Mouse (Mus musculus) cerebellum, postnatal 14 days (tissue): ENCODE measurements around the gene Rusc2.

ENCODE experiments used
- DNase-seq, 2 experiments: peaks; one replicate each; pipeline ENCODE4 v3.0.0; 2021; ENCODE audit warnings: mixed read lengths in 2 of 2

Gene Rusc2

DNA sequence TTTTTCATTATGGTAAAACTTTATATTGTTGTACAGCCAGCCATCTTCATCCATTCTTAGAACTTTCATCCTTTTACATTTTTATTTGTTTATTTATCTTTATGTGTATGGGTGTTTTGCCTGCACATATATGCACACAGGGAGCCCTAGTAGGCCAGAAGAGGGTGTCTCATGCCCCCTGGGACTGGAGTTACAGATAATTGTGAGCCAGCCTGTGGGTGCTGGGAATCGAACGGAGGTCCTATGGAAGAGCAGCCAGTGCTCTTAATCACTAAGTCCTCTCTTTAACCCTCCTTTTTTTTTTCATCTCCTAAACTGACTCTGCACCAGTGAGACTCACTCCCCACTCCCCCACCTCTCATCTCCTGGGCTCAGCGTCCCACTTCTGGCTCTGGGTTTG lies 2.8 kb downstream of the Rusc2 start:
- DNase-seq: no peak

DNA sequence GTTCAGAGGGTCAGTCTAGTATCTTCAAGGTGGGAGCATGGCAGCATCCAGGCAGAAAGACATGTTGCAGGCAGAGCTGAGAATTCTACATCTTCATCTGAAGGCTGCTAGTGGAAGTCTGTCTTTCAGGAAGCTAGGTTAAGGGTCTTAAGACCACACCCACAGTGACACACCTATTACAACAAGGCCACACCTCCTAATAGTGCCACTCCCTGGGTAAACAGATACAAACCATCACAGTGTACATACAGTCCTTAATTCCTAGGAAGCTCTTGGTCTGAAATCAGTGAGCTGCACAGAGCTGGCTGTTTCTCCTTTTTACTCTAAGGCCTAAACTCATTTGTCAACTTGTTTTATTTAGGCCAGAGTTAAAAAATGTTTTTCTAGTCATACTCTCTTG lies 5.2 kb downstream of the Rusc2 start:
- no peak for DNase-seq

DNA sequence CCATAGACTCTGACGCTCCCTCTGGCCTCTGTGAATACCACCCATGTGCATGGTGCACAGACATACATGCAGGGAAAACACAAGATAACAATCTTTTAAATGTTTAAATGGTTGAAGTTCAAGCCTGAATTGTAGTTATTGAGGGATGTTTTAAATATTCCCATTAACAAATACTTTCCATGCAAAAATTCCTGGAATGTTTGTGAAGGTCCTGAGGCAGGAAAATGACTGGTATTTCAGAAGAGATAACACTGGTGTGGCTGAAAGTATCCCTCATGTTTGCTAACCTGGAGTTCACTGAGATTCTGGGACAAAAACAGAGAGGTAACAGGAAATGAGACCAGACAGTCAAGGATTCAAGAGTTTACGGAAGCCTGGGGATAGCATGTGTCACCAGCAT lies 7.6 kb downstream of the Rusc2 start:
- no peak for DNase-seq

DNA sequence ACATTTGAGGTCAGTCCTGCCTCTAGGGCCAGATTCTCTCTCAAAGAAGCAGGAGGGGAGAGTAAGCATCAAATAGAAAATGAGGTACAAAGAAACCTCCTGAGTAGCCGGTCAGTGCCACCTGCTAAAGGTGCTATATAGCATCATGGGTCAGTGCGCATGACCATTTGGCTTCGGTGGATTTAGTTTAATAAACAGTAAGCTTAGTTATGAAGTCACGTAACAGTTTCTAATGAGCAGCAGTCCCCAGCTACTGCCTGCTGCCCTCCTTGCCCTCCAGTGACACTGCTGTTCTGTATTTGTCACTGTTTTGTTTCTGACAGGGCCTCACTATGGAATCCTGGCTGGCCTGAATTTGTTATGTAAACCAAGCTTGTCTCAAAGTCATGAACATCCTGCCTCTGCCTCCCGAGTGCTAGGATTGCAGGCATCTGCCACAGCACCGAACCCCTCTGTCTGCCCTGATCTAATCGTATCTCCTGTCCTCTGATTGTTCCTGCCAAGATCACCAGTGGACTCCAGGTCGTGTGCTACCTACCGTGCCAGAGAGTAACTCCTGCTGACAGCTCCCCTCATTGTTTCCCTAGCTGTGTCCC lies 8.2 kb downstream of the Rusc2 start:
- DNase-seq: no peak

DNA sequence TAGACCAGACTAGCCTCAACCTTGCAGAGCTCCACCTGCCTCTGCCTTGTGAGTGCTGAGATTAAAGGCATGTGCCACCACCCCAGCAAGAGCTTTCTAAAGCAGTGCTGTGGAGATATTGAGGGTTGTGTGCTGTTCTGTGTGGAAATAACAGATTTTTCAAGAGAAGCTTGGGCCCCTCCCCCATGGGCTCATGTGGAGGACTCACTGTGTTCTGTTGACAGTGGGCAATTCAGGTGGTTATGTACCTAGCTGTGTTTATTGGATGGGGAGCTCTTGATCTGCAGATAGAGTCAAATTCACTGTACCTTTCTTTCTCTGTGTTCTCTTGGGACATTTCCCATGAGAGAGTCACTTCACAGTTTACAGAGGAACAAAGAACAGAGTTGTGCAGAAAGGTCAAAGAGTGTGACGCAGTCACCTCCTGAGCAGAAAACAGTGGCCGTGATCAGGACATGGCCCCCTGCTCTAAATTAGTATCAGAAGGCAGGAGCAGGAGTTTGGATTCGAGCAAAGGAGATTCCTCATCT lies 9.8 kb downstream of the Rusc2 start:
- DNase-seq: no peak

DNA sequence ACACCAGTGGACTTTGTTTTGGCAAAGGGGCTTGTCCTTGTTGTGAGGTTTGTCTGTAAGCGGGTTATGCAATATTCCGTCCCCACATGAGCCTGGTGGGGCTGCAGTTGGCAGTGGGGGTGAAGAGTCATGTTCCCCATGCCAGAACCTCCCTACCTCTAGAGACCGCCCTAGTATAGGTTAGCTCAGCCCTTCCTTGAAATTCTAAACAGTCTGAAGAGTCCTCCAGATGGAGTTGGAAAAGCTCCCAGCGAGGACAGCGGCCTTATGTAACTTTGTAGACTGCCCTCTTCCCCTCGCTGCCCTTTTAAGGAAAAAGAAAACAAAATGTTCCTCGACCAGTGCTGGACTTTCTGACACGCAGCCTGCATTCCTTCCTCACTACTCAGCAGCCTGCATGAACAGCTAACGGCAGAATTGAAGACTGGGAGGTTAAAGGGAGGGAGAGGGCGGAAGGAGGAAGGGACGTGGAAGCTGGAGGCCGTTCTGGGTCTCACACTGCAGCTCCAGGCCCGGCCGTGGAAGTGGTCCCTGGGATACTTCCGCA lies 12.6 kb downstream of the Rusc2 start:
- no peak for DNase-seq

DNA sequence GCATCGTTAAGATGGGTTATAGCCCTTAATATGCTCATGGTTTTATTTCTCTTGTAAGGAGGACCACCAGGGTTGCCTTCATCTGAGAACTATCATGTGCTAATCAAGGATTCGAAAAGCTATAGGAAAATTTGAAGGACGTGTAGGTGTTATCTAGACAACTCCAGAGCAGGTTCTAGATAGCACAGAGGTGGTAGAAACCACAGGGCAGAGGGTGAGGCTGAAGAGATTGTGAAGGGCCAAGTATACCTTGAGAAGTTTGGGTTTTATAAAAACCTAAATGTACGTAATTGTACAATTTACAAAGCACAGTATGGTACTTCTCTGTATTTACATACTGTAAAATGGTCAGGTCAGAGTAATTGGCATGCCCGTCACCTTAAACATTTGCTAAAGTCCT lies 13.4 kb downstream of the Rusc2 start:
- DNase-seq: no peak

DNA sequence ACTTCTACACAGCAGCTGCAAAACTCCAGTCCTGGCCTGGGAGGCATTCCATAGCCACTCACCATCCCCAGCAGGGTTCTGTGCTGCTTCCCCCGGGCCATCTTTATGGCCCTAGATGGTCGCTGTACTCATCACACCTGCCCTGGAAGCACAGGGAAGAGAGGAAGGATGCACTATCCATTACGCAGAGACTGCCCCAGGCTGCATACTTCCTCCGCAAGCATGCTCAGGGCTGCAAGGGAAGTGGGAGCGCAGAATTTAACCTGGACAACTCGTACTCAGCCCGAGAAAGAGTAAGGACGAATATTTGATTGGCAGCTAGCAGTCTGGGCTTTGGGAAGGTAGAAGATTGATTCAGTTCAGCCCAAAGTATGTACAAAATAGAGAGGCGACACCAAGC lies 14.1 kb downstream of the Rusc2 start:
- DNase-seq: no peak

DNA sequence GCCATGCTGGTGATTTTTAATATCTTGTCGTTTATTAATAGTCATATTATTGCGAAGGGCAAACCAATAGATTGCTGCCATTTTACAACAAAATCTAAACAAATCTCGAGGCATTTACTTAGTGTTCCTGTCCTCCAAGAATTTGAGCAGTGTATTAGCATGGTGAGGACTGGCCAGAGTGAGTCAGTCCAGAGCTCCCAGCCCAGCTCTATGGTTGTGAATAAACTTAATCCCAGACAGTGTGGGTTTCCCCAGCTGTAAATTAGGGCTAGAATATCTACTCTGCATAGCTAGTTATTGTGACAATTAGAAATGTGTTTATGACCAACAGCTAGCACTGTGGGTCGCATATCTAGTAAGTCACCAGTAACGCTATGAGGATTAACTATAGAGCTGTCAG lies 14.6 kb downstream of the Rusc2 start:
- no peak for DNase-seq

DNA sequence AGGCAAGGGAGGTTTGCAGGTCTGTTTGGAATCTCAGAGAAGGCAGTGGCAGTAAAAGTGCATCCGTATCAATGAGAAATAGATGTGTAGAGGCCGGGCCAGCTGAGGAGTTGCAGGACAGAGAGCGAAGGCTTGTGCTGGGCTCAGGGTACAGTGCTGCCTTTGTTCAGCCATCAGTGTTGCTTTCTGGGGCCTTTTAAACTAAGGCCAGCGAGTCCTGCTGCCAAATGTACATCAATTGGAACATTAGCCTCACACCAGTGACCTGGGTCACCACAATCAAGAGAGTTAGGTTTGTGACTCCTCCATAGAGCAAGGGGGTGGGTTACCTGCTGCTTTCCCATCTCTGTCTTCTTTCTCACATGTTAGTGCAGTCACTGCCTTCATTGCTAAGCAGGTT lies 16.2 kb downstream of the Rusc2 start:
- DNase-seq: no peak

DNA sequence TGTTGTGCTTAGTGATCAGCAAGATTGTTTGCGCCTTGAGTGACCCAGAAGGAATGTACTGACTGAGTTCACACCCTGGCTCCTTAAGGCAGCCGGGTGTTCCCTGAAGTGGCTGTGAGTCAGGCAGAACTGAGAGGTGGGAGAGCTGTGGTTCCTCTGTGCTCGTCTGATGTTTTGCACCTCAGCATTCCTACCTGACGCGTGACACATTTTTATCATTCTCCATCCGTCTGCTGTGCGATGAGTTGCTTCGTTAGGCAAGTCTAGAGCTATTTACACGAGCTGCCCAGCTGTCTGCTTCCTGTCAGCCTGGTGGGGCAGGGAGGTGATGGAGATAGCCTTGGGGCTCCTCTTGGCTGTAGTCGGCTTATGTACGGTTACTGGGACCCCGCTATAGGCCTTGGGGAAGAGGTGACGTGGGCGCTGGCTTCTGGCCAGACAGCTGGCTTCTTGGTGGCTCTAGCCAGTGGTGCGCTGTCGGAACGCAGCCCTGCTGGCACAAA lies 17.1 kb downstream of the Rusc2 start:
- DNase-seq: peak in 1 of 2 experiments; percentile 57

DNA sequence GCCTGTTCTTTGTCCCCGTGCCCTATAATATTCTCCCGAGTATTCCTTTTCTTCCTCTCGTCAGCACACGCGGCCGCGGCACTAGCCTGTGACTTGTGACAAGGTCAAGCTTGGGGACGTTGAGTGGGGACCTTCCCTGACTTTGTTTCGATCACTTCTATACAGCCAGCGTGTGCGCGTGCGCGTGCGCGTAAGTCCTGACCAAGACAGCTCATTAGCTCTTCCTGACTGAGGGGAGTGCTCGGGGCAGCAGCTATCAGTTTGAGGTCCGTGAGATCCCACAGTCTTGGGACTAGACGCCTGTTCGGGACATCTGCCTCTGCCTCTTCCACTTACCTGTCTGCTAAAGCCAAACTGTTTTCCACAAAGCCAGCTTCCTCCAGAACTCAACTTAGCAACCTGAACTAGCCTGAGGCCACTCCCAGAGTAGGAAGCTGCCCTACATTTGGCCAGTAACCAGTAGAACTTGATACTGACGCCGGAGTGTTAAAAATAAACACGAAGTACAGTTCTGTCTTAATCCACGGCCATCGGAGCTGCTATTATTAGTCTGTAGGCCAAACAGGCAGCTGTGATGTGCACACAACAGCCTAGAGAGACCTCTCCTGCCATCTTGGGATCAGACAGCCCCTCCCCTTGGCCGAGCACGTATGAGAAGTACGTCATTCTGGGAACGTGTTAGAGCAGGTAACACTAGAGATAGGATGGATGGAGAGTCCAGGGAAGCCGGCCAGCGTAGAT lies 17.8 kb downstream of the Rusc2 start:
- DNase-seq: no peak

DNA sequence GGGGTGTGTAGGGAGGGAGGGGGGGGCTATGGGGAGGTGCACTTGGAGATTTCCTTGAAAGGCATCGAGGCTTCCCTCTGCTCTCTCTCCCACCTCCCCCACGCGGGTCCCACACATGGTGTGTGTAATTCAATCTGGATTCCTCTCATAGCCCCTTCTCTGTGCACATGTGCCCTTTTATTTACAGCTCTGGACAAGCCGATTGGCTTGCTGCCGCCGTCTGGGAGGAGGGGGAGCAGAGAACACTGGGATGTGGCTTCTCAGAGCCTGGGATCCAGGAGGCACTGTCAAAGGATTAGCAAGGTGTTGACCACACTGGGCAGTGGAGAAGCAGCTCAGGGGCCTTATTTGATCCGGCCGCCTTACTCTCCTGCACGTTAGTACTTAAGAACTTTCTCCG lies 19.2 kb downstream of the Rusc2 start:
- no peak for DNase-seq

DNA sequence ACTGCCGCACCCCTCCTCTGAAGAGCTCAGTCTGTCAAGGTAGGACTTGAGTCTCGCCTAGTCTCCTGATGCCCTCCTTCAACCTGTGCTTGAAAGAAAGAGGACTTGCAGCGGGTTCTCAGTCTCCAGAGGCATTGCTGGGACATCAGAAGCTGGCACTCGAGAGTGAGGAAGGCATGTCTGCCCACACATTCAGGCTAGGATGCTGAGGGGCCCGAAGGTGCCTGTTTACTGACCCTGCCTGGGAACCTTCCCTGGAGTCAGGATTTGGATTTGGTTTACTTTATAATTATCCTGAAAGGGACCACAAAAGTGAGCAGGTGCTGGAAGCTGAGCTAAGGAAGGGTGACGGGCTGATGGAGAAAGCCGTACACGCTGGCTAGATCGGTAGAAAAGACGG lies 19.7 kb downstream of the Rusc2 start:
- no peak for DNase-seq

DNA sequence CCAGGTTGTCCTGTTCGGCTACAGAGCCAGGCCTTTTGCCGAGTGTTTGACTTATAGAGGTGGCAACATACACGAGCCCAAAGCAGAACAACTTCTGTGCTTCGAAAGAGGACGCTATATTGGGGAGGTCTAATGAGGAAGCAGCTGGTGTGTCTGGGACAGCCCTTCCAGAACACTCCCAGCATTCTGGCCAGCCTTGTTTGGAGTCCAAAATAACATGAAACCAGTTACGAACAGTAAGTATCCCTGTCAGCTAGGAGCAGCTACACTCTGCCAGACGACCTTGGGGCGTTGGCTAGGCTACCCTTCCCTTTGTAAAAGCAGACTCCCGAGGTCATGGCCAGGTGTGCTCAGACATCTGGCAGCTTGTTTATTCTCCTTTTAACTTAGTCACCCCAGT lies 20.4 kb downstream of the Rusc2 start:
- no peak for DNase-seq

DNA sequence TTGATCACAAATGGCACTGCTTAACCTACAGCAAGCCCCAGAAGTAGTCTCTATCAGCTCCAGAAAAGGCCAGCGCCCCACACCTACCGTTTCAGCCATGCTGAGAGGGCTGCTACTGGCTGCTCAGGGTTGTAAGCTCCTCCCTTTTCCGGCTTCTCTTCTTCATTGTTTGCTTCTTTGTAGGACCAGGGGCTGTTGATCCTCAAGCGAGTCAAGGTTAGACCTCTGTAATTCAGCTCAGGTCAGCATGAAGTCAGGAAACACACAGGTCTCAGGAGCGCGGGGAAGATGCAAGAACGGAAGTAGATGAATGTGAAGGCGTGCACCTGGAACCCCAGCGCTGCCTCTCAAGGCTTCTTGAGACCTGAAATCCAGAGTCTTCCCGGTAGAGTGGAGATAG lies 22.9 kb downstream of the Rusc2 start:
- DNase-seq: no peak

DNA sequence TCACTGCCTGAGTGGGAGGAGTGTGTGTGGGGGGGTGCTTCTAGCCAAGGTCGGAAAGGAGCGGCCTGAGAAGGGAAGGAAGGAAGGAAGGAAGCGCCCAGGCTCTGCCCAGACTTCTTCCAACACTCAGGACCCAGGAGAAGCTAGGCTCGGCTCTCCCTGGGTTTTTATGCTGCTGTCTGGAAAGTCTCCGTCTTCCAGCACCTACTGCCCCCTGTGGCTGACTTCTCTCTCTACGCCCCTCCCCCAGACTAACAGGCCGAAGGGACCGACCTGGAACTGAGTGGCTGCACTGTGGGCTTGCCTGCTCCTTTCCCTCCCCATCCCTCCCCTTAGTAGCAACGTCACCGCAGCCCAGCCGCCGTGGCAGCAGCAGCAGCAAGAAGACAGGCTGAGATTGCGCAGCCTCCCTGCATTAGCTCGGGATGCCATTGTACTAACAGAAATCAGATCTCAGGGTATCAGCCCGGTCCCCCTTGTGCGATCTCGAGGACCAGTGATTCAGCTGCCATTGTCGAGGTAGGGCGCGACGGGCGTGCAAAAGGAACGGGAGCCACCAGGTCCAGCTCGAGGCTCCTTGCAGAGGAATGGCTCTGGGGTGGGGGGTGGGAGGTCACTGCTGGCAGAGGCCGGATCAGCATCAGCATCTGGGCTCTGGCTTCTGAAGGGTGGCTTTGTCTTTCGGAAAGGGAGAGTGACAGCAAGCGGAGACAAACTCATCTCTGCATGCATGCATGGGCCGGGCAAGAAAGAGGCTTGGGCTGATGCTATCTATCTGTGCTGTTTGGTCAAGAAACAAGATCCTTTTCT lies 24.6 kb downstream of the Rusc2 start:
- DNase-seq: peak; percentile 68 to 79

DNA sequence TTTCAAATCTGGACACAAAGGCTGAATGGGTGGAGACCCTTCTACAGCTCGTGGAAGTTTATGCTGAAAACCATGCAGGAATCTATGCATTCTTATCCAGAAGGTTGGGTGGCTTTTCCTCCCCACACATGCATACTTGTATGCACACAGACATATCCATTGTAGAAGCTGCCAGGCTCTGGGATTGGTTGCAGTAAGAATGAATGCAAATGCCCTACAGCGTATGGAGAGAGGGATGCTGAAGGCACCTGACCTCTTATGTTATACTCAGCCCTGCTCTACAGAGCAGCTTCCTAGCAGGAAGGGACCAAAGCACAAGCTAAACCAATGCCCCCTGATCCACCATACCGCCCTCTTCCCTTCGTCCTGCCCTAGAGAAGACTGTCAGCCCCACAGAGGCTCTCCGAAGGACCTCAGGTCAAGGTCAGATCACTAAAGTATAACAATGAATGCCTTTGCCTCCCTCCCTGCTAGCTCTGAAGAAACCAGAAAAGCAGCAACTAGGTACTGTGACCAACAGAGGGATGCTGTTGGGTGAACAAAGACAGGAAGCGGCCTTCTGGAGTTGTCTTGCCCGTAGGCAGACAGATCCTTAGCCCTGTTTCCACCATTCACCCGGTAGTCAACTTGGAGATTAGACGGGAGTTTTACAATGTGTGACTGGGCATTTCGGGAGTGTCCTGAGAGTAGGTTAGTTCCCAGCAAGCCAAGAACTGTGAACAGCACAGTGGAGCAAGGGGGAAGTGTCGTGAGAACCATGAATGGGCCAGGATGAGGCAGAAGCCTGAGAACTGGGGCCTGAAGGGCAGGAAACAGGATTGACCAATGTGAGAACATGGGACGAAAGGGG lies 25.5 kb downstream of the Rusc2 start:
- no peak for DNase-seq

DNA sequence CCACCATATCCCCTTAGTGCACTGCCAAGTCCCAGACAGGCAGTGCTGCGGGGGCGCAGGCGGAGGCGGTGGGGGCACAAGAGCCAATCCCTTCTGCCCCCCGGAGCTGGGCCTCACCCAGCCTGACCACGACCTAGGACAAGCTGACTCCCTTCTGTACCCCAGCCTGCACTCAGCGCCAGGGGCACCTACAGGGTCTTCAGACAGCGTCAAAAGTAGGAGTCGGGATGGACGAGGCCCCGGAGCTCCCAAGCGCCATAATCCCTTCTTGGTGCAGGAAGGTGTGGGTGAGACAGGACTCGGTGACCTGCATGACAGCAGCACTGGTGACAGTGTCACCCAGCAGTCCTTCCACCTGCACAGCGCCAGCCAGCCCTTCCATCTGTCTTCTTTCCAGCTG lies 33.0 kb downstream of the Rusc2 start:
- no peak for DNase-seq

DNA sequence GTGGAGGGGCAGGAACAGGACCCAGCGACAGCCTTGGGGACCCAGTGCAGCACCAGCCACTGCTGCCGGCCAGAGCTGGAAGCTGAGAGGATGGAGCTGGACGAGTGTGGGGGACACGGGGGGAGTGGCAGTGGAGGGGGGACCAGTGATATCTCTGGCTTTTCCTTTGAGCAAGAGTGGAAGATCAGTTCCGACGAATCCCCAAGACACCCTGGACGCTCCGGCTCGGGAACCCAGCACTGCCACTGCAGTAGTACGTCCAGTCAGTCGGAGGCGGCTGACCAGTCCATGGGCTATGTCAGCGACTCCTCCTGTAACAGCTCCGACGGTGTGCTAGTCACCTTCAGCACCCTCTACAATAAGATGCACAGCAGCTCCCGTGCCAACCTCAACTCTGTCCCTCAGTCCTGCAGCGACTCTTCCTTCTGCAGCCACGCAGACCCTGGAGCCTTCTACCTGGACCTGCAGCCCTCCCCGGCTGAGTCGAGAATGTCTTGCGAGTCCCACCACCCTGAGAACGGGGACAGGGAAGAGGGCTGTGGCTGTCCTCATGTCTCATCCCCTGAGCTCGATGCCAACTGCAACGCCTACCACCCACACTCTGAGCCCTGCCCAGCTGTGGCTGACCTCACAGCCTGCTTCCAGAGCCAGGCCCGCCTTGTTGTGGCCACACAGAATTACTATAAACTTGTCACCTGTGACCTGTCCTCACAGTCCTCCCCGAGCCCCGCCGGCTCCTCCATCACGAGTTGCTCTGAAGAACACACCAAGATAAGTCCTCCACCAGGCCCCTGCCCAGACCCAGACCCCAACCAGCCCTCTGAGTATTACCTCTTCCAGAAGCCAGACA lies 33.7 kb downstream of the Rusc2 start:
- no peak for DNase-seq

DNA sequence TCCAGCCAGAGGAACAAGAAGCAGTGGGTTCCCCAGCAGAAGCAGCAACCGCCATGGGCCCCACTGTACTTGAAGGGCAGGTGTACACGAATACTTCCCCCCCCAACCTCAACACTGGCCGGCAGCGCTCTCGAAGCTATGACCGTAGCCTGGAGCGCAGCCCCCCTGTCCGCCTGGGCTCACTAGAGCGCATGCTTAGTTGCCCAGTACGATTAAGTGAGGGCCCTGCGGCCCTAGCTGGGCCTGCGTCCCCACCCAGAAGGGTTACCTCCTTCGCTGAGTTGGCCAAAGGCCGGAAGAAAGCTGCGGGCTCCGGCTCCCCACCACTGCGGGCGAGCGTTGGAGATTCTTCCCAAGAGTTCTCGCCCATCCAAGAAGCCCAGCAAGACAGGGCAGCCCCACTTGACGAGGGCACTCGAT lies 34.3 kb downstream of the Rusc2 start:
- DNase-seq: no peak
